Mouse (Mus musculus) hindbrain, embryonic 15.5 days (tissue): ENCODE measurements around the gene Hoxa13. TPM values are rescaled to one million over a fixed set of nuclear protein-coding genes. Genes with fewer than 3 reads are reported as not detected.

ENCODE experiments used
- ATAC-seq: fragments of 200-750 bp; cut with Nextera tagmentation; 2 replicates; pipeline ENCODE4 v1.8.0; 2017; ENCODE audit warnings: low read depth, moderate number of reproducible peaks, moderate TSS enrichment; ENCODE audit not compliant: low FRiP score
- H3K27ac ChIP-seq: fragments of 300-500 bp; sonication (generic); replicated peaks from 2 replicates; pipeline ENCODE4 v1.5.1; 2015; ENCODE audit warnings: mild to moderate bottlenecking, inconsistent platforms
- H3K27me3 ChIP-seq: fragments of 300-500 bp; sonication (generic); 2 replicates; pipeline ENCODE4 v1.6.1; 2015; ENCODE audit warnings: control low read depth, inconsistent platforms
- H3K36me3 ChIP-seq: fragments of 300-500 bp; sonication (generic); 2 replicates; pipeline ENCODE4 v1.6.1; 2015; ENCODE audit warnings: control low read depth, inconsistent platforms
- H3K4me1 ChIP-seq: fragments of 300-500 bp; sonication (generic); replicated peaks from 2 replicates; pipeline ENCODE4 v1.6.1; 2015; ENCODE audit warnings: control low read depth, inconsistent platforms
- H3K4me2 ChIP-seq: fragments of 300-500 bp; sonication (generic); 2 replicates; pipeline ENCODE4 v1.6.1; 2015; ENCODE audit warnings: moderate library complexity, mild to moderate bottlenecking, inconsistent platforms
- H3K4me3 ChIP-seq: fragments of 300-500 bp; sonication (generic); 2 replicates; pipeline ENCODE4 v1.5.1; 2015; ENCODE audit warnings: mild to moderate bottlenecking, inconsistent platforms
- H3K9ac ChIP-seq: fragments of 300-500 bp; sonication (generic); 2 replicates; pipeline ENCODE4 v1.6.1; 2015; ENCODE audit warnings: inconsistent platforms
- H3K9me3 ChIP-seq: fragments of 300-500 bp; sonication (generic); 2 replicates; pipeline ENCODE4 v1.6.1; 2016; ENCODE audit warnings: control low read depth, inconsistent platforms
- WGBS: fragments of 180-500 bp; shearing (Covaris S2); methylation state at CpG from one replicate; pipeline ENCODE4 v1.1.7; 2015; 5-methylcytosine and 5-hydroxymethylcytosine counted together
- polyA plus RNA-seq: library from polyadenylated mRNA; unstranded; fragments of >200 nt; fragmentation: Nextera tagmentation; extraction: Ambion mirVana; gene quantifications from 2 replicates; pipeline ENCODE4 v1.2.1, GENCODE M21; 2015

Hoxa13 gene
- polyA plus RNA-seq, 1 experiment from 2014 or later = not detected

- WGBS = 0% methylated on average over 6 of the region's 6 CpGs
- no peak overlapping the region for H3K4me2 ChIP-seq
- no peaks in the 10 kb centered on the region for H3K36me3 ChIP-seq
- H3K27ac ChIP-seq = no peak overlapping the region
- peaks cover 14% of the 10 kb centered on the region for H3K4me1 ChIP-seq
- H3K9ac ChIP-seq = no peak overlapping the region
- peaks cover 74% of the 10 kb centered on the region for H3K27me3 ChIP-seq
- H3K4me3 ChIP-seq = no peak overlapping the region
- ATAC-seq = no peak
- H3K9me3 ChIP-seq = no peaks in the 10 kb centered on the region
Observed at GRCm38 (mm10) chr6:52256956-52257355, 3.7 kb downstream of the Hoxa13 start.

DNA sequence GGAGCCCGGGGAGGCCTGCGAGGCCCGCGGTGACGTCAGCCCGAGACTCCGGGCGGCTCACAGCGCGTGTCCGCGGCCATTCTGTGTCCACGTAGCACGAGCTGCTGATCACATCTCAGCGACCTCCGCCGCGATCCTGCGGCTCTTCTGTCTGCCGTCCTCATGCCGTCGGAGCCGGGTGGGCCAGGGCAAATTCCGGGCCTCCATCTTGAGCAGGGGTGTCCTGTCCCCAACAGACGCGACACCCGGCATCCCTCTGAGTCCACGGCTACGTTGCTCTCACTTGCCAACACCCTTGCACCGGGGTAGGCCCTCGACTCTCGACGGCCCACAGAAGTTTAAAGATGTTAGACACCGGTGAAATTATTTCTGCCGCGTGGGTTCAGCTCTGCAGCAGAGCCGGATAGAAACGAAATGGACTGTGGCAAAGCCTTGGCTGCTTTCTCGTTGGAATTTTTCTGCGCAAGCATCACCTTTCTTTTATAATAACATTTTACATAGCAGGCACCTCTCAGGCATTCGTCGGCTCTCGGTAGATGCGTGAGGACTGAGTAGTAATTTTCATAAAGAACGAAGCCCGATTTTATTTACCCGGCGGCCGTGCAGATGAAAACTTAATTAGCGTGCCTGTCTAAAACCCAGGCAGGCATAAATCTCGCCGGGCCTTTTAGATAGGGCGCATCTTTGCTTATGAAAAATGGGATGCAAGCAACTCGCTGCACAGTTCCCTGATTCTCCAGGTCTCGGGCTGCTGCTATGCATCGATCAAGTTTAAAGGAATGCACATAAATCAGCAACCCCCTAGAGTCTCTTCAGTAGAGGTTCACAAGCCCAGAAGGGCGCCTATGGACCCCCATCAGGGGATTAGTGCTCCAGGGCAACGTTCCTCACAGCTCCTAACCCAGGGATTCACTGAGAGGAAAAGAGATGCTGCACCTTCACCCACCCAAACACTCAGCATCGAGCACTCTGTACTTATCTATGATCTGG lies 6.9 kb downstream of the Hoxa13 start:
- no peak overlapping the region for H3K4me3 ChIP-seq
- no peak overlapping the region for H3K4me2 ChIP-seq
- peaks cover 85% of the 10 kb centered on the region for H3K27me3 ChIP-seq
- no peaks in the 10 kb centered on the region for H3K9me3 ChIP-seq
- under 1% methylated on average over 59 of the region's 59 CpGs for WGBS
- no peak overlapping the region for H3K27ac ChIP-seq
- H3K4me1 ChIP-seq = no peaks in the 10 kb centered on the region
- no peaks in the 10 kb centered on the region for H3K36me3 ChIP-seq
- no peak overlapping the region for H3K9ac ChIP-seq
- ATAC-seq = no peak

- H3K4me3 ChIP-seq = no peak overlapping the region
- no peak for ATAC-seq
- no peak overlapping the region for H3K27ac ChIP-seq
- H3K36me3 ChIP-seq = no peaks in the 10 kb centered on the region
- H3K27me3 ChIP-seq = peaks cover 85% of the 10 kb centered on the region
- no peaks in the 10 kb centered on the region for H3K4me1 ChIP-seq
- no peaks in the 10 kb centered on the region for H3K9me3 ChIP-seq
- no peak overlapping the region for H3K9ac ChIP-seq
- no peak overlapping the region for H3K4me2 ChIP-seq
- under 1% methylated on average over 35 of the region's 35 CpGs for WGBS
Observed at GRCm38 (mm10) chr6:52252775-52253376, 7.8 kb downstream of the Hoxa13 start.

- ATAC-seq = no peak
- Histone ChIP-seq H3K4me1 (no peaks in the 10 kb centered on the region), H3K9me3 (no peaks in the 10 kb centered on the region), H3K9ac (no peak overlapping the region), H3K4me3 (no peak overlapping the region), H3K27me3 (peaks cover 85% of the 10 kb centered on the region), H3K27ac (no peak overlapping the region), H3K36me3 (no peaks in the 10 kb centered on the region), H3K4me2 (no peak overlapping the region)
- under 1% methylated on average over 24 of the region's 24 CpGs for WGBS
Observed at GRCm38 (mm10) chr6:52252016-52252774, 8.5 kb downstream of the Hoxa13 start.

- 10% methylated on average over 7 of the region's 7 CpGs for WGBS
- H3K27ac ChIP-seq = no peak overlapping the region
- peaks cover 86% of the 10 kb centered on the region for H3K27me3 ChIP-seq
- H3K4me2 ChIP-seq = no peak overlapping the region
- ATAC-seq = no peak
- no peak overlapping the region for H3K4me3 ChIP-seq
- no peaks in the 10 kb centered on the region for H3K36me3 ChIP-seq
- no peak overlapping the region for H3K9ac ChIP-seq
- H3K9me3 ChIP-seq = no peaks in the 10 kb centered on the region
- H3K4me1 ChIP-seq = no peaks in the 10 kb centered on the region
Observed at GRCm38 (mm10) chr6:52251177-52251879, 9.4 kb downstream of the Hoxa13 start.

DNA sequence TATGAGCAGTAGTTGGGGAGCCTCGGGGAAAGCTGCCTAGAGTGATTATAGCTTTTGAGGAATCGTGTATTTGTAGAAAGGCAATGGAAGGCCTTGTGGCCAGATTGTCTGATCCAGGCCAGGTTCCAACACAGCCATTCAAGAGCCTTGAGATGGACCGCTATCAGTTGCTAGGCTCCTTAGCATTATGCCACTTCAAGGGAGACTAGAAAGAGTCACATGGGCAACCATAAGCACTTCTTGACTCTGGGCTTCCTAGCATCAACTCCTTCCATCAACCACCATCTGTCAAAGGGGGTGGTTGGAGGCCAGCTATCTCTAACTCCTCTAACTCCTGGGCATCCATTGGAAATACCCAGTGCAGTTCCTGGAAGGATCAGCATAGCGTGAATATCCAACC lies 10.9 kb downstream of the Hoxa13 start:
- H3K27me3 ChIP-seq = peaks cover 86% of the 10 kb centered on the region
- H3K9ac ChIP-seq = no peak overlapping the region
- H3K4me2 ChIP-seq = no peak overlapping the region
- 2% methylated on average over 4 of the region's 4 CpGs for WGBS
- H3K27ac ChIP-seq = no peak overlapping the region
- no peak overlapping the region for H3K4me3 ChIP-seq
- no peaks in the 10 kb centered on the region for H3K36me3 ChIP-seq
- ATAC-seq = no peak
- no peaks in the 10 kb centered on the region for H3K9me3 ChIP-seq
- H3K4me1 ChIP-seq = no peaks in the 10 kb centered on the region

DNA sequence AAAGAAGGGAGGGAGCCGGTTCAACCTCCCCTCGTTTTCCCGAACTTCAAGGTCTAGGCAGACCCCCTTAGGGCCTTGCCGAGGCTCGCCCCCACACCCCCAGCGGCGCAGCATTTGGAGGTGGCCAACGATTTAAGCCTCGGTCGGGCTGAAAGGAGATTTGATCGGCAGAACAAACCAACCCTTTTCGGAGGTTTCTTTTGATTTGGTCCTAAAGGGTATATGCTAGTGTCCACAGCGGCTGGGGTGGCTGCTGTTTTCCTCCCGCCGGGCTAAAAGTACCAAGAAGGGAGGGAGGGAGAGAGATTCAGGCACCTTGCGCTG lies 11.3 kb downstream of the Hoxa13 start:
- Histone ChIP-seq H3K4me2 (no peak overlapping the region), H3K27me3 (peaks cover 89% of the 10 kb centered on the region), H3K9me3 (no peaks in the 10 kb centered on the region), H3K9ac (no peak overlapping the region), H3K4me3 (no peak overlapping the region), H3K27ac (no peak overlapping the region), H3K36me3 (no peaks in the 10 kb centered on the region), H3K4me1 (no peaks in the 10 kb centered on the region)
- no peak for ATAC-seq
- under 1% methylated on average over 16 of the region's 16 CpGs for WGBS

DNA sequence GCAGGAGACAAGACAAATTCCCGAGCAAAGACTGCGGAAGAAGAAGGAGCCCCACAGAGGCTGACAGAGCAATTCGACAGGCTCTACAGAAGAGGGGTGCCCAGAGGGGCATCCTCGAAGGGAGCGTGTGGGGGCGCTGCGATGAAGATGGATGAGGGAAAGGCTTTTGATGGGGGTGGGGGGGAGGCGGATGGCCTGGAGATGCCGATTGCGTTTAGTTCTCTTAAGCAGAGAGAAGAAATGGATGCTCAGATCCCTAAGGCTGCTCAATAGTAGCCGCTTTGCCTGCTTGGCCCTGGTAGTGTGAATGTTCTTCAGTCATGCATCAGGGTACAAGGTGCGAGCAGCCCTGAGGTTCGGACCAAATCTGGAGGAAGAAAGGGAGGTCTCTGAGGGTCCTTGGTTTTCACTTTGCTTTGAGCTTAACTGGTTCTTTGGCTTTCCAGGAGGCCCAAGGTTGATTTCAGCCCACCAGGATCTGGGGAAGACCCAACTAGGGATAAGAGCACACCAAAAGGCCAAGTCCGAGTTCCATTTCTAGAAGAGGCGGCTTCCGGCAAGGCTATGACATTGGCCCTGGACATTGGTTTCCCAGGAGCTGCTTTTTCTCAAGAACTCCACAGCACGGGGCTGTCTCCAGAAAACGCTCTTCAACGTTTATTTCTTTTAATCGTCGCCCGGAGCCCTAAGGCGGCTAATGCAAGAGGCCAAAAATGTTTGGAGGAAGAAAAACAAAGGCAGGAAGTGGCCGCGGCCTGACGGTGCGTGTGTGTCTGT lies 11.9 kb downstream of the Hoxa13 start:
- Histone ChIP-seq H3K27ac (no peak overlapping the region), H3K9ac (no peak overlapping the region), H3K4me1 (no peaks in the 10 kb centered on the region), H3K27me3 (peaks cover 91% of the 10 kb centered on the region), H3K9me3 (no peaks in the 10 kb centered on the region), H3K36me3 (no peaks in the 10 kb centered on the region), H3K4me3 (no peak overlapping the region), H3K4me2 (no peak overlapping the region)
- ATAC-seq = no peak
- WGBS = under 1% methylated on average over 27 of the region's 27 CpGs

- WGBS = 2% methylated on average over 23 of the region's 23 CpGs
- Histone ChIP-seq H3K4me3 (no peak overlapping the region), H3K27ac (no peak overlapping the region), H3K9ac (no peak overlapping the region), H3K27me3 (peaks cover 92% of the 10 kb centered on the region), H3K4me2 (no peak overlapping the region), H3K9me3 (no peaks in the 10 kb centered on the region), H3K36me3 (no peaks in the 10 kb centered on the region), H3K4me1 (no peaks in the 10 kb centered on the region)
- ATAC-seq = no peak
Observed at GRCm38 (mm10) chr6:52247766-52248637, 12.7 kb downstream of the Hoxa13 start.

DNA sequence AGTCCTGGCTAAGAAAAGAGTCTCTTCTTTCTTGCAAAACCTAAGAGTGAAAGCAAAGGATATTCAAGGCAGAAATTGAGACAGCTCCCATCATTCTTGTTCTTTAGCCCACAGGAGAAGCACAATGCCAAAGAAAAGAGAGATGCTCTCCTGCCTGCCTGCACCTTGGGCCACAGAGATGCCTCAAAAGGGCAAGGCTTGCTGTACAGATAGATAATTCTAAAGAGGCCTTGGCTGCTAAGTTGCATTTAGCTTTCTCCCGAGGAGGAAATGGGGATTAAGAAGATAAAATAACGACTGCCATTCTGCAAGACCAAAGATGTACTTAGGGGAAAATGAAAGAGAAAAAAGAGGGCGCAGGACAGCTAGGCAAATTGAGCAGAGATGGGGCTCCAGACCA lies 13.8 kb downstream of the Hoxa13 start:
- Histone ChIP-seq H3K27me3 (peaks cover 93% of the 10 kb centered on the region), H3K9ac (no peak overlapping the region), H3K36me3 (no peaks in the 10 kb centered on the region), H3K9me3 (no peaks in the 10 kb centered on the region), H3K27ac (no peak overlapping the region), H3K4me2 (no peak overlapping the region), H3K4me3 (no peak overlapping the region), H3K4me1 (no peaks in the 10 kb centered on the region)
- no peak for ATAC-seq
- WGBS = 12% methylated on average over 3 of the region's 3 CpGs
